ENCODE assay signal across 11 mouse cellular contexts in genomic region chr2:103872277-103872636, GRCm38 (mm10).
DNase-seq lines count a peak whose midpoint lies in the region; ATAC-seq lines count a peak whose summit lies in the region.
"Had no signal": no experiment of that assay in that cellular context is flagged by ENCODE, and none has a peak within 500 bp of the region (broad histone marks: within the 10 kb centered on the region; RNA-seq: fewer than 3 reads in every experiment).

No protein-coding gene starts in this region.

- no peaks in the 10 kb centered on the region for H3K9me3 ChIP-seq in megakaryocyte, embryonic 14.5 days
- no peaks in the 10 kb centered on the region for H3K9me3 ChIP-seq in forebrain, embryonic 12.5 days
- no peaks in the 10 kb centered on the region for H3K9me3 ChIP-seq in hindbrain, embryonic 14.5 days (ENCODE audit: control insufficient read depth, low read length)
- no peaks in the 10 kb centered on the region for H3K9me3 ChIP-seq in midbrain, embryonic 15.5 days
- H3K9me3 ChIP-seq: heart, embryonic 10.5 days had no signal

- peaks cover 68% of the 10 kb centered on the region for H3K4me1 ChIP-seq in megakaryocyte, embryonic 14.5 days
- 0 out of 2 replicates have a peak, but pooled peaks cover 2% of the 10 kb centered on the region for H3K4me1 ChIP-seq in forebrain, embryonic 12.5 days
- H3K4me1 ChIP-seq in hindbrain, embryonic 14.5 days (replicated peaks; ENCODE audit: control insufficient read depth, insufficient read depth, low read length): no peaks in the 10 kb centered on the region
- peaks cover 10% of the 10 kb centered on the region; the same call in 1 of the 2 replicates for H3K4me1 ChIP-seq in midbrain, embryonic 15.5 days
- H3K4me1 ChIP-seq: heart, embryonic 10.5 days had no signal

- intact Hi-C loops in heart, postnatal 36 days (cut with DNase I): loop anchor here (1.0 kb wide), 2 partner anchors 110 to 130 kb away; no protein-coding TSS in a partner anchor

- DNase-seq in hindbrain, embryonic 14.5 days (ENCODE audit: low spot score): no peak
- no peak for DNase-seq in heart, postnatal 36 days
- no peak for DNase-seq in layer of hippocampus, postnatal 25 days (ENCODE audit: extremely low spot score in 1 of 2, low spot score in 1 of 2)
- no peak for DNase-seq in adrenal gland, adult 18-20 months (ENCODE audit: low spot score in 2 of 2)

- ATAC-seq in megakaryocyte, adult 5-6 weeks (ENCODE audit: poor library complexity, severe bottlenecking): no peak
- ATAC-seq in forebrain, embryonic 12.5 days (ENCODE audit: low FRiP score): peak; percentile 57
- ATAC-seq in hindbrain, embryonic 14.5 days (ENCODE audit: low FRiP score): peak; percentile 19; the same call in 1 of the 2 replicates
- peak; percentile 55 for ATAC-seq in midbrain, embryonic 15.5 days (replicated peaks)

- peak overlapping the region; percentile 68 for H3K4me3 ChIP-seq in megakaryocyte, embryonic 14.5 days (replicated peaks)
- H3K4me3 ChIP-seq in forebrain, embryonic 12.5 days (replicated peaks): no peak overlapping the region
- H3K4me3 ChIP-seq in hindbrain, embryonic 14.5 days (replicated peaks; ENCODE audit: low read length): no peak overlapping the region
- H3K4me3 ChIP-seq in midbrain, embryonic 15.5 days: no peak overlapping the region
- H3K4me3 ChIP-seq: heart, embryonic 10.5 days; left cerebral cortex, adult 2 months; myocyte had no signal

- no peaks in the 10 kb centered on the region for H3K36me3 ChIP-seq in megakaryocyte, embryonic 14.5 days (replicated peaks; ENCODE audit: low read length)
- H3K36me3 ChIP-seq in forebrain, embryonic 12.5 days (replicated peaks): no peaks in the 10 kb centered on the region
- H3K36me3 ChIP-seq in hindbrain, embryonic 14.5 days (replicated peaks; ENCODE audit: control insufficient read depth, insufficient read depth): no peaks in the 10 kb centered on the region
- no peaks in the 10 kb centered on the region for H3K36me3 ChIP-seq in midbrain, embryonic 15.5 days (replicated peaks)
- H3K36me3 ChIP-seq: heart, embryonic 10.5 days had no signal

- H3K27ac ChIP-seq in forebrain, embryonic 12.5 days: no peak overlapping the region
- H3K27ac ChIP-seq in hindbrain, embryonic 14.5 days: no peak overlapping the region
- H3K27ac ChIP-seq in midbrain, embryonic 15.5 days: no peak overlapping the region
- H3K27ac ChIP-seq: heart, embryonic 10.5 days; left cerebral cortex, adult 2 months had no signal

- 61% methylated on average over 3 of the region's 3 CpGs for WGBS in forebrain, embryonic 12.5 days
- 57% methylated on average over 3 of the region's 3 CpGs for WGBS in hindbrain, embryonic 14.5 days
- whole genome bisulfite sequencing in midbrain, embryonic 15.5 days: 62% methylated on average over 3 of the region's 3 CpGs

- H3K27me3 ChIP-seq in megakaryocyte, embryonic 14.5 days (replicated peaks): peaks cover 2% of the 10 kb centered on the region
- peaks cover 3% of the 10 kb centered on the region; the same call in 1 of the 2 replicates for H3K27me3 ChIP-seq in forebrain, embryonic 12.5 days
- no peaks in the 10 kb centered on the region for H3K27me3 ChIP-seq in hindbrain, embryonic 14.5 days (ENCODE audit: control insufficient read depth, insufficient read depth, low read length)
- 0 out of 2 replicates have a peak, but pooled peaks cover 2% of the 10 kb centered on the region for H3K27me3 ChIP-seq in midbrain, embryonic 15.5 days (replicated peaks)

- no peak overlapping the region for H3K9ac ChIP-seq in forebrain, embryonic 12.5 days
- no peak overlapping the region for H3K9ac ChIP-seq in hindbrain, embryonic 14.5 days
- no peak overlapping the region for H3K9ac ChIP-seq in midbrain, embryonic 15.5 days

- H3K4me2 ChIP-seq in forebrain, embryonic 12.5 days: no peak overlapping the region
- no peak overlapping the region for H3K4me2 ChIP-seq in hindbrain, embryonic 14.5 days (replicated peaks)
- H3K4me2 ChIP-seq in midbrain, embryonic 15.5 days: no peak overlapping the region
